Mouse (Mus musculus) myocyte (in vitro differentiated cells): ENCODE measurements around the gene Enkd1.

Source experiments
- MAX ChIP-seq: IDR thresholded peaks from one replicate; pipeline ENCODE4 v1.6.1; 2011; ENCODE audit warnings: low read depth, mild to moderate bottlenecking, control low read depth
- MYOD1 ChIP-seq, 3 experiments: IDR thresholded peaks; one replicate each; pipeline ENCODE4 v1.6.1; 2011; ENCODE audit warnings: control low read depth in 2 of 3, low read depth in 2 of 3, mild to moderate bottlenecking in 2 of 3, moderate library complexity in 1 of 3; ENCODE audit not compliant: insufficient read length in 2 of 3, control insufficient read depth in 1 of 3
- MYOG ChIP-seq, 3 experiments: IDR thresholded peaks; one replicate each; pipeline ENCODE4 v1.6.1; 2011; ENCODE audit warnings: control low read depth in 2 of 3, low read depth in 2 of 3, mild to moderate bottlenecking in 2 of 3; ENCODE audit not compliant: insufficient read length in 2 of 3, control insufficient read depth in 1 of 3, insufficient read depth in 1 of 3
- POLR2A ChIP-seq: IDR thresholded peaks from one replicate; pipeline ENCODE4 v1.6.1; 2011; ENCODE audit warnings: low read depth, mild to moderate bottlenecking, control low read depth, moderate library complexity; ENCODE audit not compliant: insufficient read length
- POLR2AphosphoS2 ChIP-seq: IDR thresholded peaks from one replicate; pipeline ENCODE4 v1.6.1; 2011; ENCODE audit warnings: low read depth, control low read depth; ENCODE audit not compliant: insufficient read length
- REST ChIP-seq: IDR thresholded peaks from one replicate; pipeline ENCODE4 v1.6.1; 2011; ENCODE audit warnings: mild to moderate bottlenecking, control low read depth, moderate library complexity; ENCODE audit not compliant: insufficient read depth, insufficient read length
- TCF12 ChIP-seq: IDR thresholded peaks from one replicate; pipeline ENCODE4 v1.6.1; 2011; ENCODE audit warnings: mild to moderate bottlenecking, control low read depth; ENCODE audit not compliant: poor library complexity, insufficient read depth, severe bottlenecking
- USF1 ChIP-seq: IDR thresholded peaks from one replicate; pipeline ENCODE4 v1.6.1; 2011; ENCODE audit warnings: low read depth, mild to moderate bottlenecking, control low read depth, moderate library complexity

- no peak for TF ChIP-seq USF1
- no peak for TF ChIP-seq POLR2A
- TF ChIP-seq MYOG (IDR thresholded peaks at IDR 0.05; ENCODE audit: control insufficient read depth in 1 of 3, insufficient read depth in 1 of 3, insufficient read length in 2 of 3, low read depth in 2 of 3): no peak
- no peak for TF ChIP-seq MYOD1 (IDR thresholded peaks at IDR 0.05; ENCODE audit: control insufficient read depth in 1 of 3, insufficient read length in 2 of 3, low read depth in 2 of 3)
- TF ChIP-seq REST: no peak
- no peak for TF ChIP-seq MAX
- no peak for TF ChIP-seq TCF12
- no peak for TF ChIP-seq POLR2AphosphoS2
These were observed 42.6 kb upstream of the Enkd1 start for GRCm38 (mm10) chr8:105750606-105751005.
